Mouse (Mus musculus): ENCODE data around the gene Tmem190. TPM values are rescaled to one million over a fixed set of nuclear protein-coding genes. Genes with fewer than 3 reads are reported as not detected.

The Tmem190 gene
- total RNA-seq (2021): not detected
- long read RNA-seq, experiment 1: 0 reads
- long read RNA-seq, experiment 2: 0 reads

DNA sequence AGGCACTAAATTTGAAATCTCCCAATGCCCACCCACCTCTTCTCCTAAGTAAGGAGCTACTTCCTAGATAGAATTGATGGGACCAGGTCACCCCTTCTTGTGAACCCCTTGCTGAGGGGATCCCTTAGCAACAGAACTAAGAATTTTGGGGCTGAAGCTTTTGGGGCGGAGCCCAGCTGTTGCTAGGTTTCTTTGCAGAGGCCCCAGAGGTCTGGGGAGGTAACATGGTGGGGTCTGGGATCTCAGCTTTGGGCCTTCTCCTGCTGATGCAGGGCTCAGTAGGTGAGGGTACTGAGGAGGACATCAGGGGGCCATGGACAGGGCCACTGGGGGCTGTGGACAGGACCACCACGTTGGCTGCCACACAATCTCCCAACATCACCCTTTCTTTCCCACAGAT is at the start of gene Tmem190, which contains the start of gene Il11:
Gene Tmem190, plus strand, starts transcription at position 179 of the 400 bp plus-strand sequence.
Gene Il11, minus strand, starts transcription at position 101 of the 400 bp plus-strand sequence.
- no peak for DNase-seq
- intact Hi-C loops (cut with DNase I): no loop called here

DNA sequence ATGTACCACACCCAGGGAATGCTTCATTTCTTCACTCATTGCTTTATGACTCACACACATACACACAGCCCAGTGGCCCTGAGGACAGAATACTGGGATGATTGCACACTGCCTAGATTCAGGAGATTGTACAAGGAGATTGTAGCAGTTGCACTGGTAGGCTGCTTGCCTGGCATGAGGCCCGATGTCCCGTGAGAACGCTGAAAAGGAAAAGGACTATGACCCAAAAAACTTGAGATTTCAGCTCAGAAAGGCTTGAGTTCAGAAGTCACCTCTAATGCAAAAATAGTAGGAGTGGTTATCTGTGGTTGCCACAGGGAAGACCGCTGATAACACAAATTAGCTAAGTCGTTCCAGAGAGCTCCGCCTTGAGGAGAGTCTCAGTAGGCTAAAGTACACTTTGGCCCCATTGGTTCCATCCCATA is 49.8 kb upstream of the Tmem190 start:
- no peak for DNase-seq
- intact Hi-C loops (cut with DNase I): no loop called here

DNA sequence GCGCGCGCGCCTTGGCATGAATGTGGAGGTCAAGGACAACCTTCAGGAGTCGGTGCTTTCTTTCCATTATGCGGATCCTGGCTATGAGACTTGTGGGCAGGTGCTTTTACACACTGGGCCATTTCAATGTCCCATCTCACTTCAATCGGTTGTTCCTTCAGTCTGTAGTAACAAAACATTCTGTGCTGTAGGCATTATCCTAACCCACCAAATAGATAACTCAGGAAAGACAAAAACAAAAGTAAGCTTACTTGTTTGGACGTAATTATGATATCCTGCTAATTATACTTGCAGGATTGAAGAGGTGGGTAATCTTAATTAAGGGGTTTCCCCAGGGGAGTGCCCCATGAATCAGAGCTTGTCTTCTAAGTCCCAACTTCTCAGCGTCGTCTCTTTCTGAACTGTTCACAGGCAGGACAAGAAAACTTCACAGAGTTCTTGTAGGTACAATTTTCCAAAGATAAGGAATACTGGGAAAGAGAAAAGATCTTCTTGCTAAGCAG is 43.6 kb upstream of the Tmem190 start:
- intact Hi-C loops (cut with DNase I): no loop called here
- DNase-seq: no peak

DNA sequence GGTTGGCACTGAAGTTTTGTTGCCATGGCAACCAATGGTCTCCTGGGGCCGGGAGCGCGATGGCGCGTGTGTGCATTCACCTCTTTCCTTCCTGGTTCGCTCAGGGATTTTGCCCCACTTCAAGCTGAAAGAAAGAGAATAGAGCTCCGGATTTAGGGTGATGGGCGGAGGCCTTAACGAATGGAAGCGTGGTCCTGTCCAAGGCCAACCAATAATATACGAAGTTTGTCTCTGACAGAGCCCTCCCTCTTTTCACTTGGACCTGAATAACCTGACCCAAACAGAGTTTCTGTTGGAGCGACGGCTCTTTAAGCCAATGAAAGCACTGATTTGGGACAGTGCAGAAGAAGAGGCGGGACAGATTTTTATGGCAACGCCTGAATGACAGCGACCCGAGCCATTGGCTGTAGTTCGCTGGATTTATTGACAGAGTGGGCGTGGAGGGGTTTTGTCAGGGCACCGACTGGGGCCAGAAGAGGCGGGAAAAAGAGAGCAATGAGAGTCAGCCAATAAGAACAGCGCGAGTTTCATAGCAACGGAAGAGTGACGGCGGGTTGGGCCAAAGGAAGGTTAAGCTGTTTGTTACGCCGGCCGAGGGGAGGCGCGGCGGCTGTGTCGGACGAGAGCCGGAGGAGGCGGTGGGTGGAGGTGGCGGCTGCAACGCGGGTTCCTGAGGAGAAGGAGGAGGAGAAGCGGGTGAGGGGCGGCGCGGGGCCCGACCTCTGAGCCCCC is 43.0 kb upstream of the Tmem190 start, which contains the start of gene Kmt5c:
Gene Kmt5c, plus strand, starts transcription at position 572 of the 732 bp plus-strand sequence.
- intact Hi-C loops (cut with DNase I): loop anchor here (2.0 kb wide), 1 partner anchor 49 kb away; the partner anchor contains the start of gene Tmem238
- DNase-seq: peak; percentile 95 to 96

DNA sequence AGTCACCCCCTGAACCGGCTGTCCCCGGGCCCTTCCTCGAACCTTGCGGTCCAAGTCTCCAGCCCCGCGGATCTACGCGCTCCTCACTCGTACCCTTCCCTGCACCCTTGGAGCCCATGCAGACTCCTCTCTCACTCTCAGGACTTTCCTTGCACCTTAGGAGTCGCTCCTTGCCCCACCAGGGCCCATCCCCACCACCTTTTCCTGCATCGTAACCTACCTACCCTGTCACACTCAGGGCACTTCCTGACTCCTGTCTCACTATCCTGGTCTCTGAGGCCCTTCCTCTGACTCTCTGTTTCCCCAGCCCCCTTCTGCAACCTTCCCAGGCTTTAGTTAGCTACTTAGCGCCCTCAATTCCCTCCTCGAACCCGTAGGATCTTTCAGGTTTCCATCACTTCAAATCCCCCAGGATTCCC is 42.4 kb upstream of the Tmem190 start:
- intact Hi-C loops (cut with DNase I): loop anchor here (2.0 kb wide), 1 partner anchor 48 kb away; the partner anchor contains the start of gene Tmem238
- DNase-seq: no peak

DNA sequence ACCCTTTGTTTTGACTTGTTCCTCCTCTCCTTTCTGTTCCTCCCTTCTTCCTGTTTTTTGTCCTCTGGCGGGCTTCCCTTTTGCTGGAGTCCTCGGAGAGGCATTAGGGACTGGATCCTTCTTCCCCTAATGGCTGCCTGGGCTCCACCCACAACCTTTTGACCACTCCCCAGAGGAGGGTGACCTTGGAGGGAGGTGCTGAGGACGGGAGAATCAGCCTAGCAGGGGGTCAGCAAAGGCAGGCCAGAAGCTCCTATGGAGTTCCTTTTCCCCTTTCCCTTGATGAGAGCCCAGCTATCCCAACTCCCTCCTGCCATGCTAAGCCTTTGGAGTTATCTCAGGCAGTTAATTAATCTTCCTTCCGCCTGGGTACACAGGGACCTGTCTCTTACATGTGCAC is 41.6 kb upstream of the Tmem190 start:
- peak; percentile 67 to 73 for DNase-seq
- intact Hi-C loops (cut with DNase I): loop anchor here (2.0 kb wide), 1 partner anchor 48 kb away; the partner anchor contains the start of gene Tmem238

DNA sequence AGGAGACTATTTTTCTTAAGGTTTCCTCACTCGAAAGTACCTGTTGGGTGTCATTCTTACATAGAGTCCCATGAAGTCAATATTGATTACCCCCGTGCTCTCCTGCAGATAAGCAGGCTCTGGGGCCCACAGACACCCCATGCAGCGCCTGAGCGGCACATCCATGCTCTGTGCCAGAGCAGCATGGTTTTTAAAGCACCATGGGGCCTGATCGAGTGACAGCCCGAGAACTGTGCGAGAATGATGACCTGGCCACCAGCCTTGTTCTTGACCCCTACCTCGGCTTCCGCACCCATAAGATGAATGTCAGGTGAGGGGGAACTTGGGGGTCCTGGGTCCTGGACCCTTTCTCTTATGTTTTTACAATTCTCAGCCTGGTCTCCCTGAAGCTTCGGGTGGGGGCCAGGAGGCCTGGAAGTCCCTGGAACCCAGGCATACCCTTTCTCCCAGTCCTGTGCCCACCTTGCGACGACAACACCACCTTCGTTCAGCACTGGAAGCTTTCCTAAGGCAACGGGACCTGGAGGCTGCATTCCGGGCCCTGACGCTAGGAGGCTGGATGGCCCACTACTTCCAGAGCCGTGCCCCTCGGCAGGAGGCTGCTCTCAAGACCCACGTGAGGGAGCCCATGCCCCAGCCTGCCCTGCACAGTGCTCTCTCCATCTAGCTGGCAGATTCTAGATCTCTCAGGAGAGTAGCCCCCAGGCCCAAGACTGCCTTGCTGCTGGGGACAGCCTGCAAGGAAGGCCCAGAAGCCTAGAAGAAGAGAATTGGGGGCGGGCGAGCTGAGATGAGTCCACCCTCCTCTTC is 40.9 kb upstream of the Tmem190 start:
- intact Hi-C loops (cut with DNase I): loop anchor here (2.0 kb wide), 1 partner anchor 47 kb away; the partner anchor contains the start of gene Tmem238

DNA sequence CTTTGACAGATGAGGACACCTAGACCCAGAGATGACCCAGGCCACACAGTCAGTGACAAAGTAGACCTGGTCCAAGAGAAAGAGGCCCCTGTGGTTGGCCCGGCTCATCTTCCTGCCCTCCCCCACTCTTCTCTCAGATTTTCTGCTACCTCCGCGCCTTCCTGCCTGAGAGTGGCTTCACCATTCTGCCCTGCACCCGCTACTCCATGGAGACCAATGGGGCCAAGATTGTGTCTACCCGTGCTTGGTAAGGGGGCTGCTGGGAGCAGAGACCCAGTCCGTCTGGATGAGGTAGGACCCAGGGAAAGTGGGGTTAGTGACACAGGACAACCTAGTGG is 40.3 kb upstream of the Tmem190 start:
- no peak for DNase-seq
- intact Hi-C loops (cut with DNase I): no loop called here

More for the DNA sequence above, 40.9 kb upstream of the Tmem190 start:
- no peak for DNase-seq

DNA sequence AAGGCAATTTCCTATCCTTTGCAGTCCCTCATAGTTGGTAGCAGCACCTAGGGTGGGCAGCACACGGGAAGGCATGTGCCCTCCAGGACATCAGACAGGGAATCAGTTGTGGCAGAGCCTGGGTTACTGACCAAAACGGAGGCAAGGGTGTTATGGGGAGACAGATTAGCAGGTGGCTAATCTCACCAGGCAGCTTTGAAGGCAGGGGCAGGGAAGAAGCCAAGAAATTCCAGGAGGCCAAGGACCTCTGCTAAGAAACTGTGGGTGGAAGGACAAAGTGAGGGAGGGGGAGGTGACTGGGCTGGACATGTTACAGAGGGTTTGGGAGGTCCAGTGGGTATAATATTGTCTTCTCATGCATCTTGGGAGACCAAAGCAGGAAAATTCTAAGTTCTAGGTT is 39.4 kb upstream of the Tmem190 start:
- intact Hi-C loops (cut with DNase I): no loop called here
- DNase-seq: no peak

DNA sequence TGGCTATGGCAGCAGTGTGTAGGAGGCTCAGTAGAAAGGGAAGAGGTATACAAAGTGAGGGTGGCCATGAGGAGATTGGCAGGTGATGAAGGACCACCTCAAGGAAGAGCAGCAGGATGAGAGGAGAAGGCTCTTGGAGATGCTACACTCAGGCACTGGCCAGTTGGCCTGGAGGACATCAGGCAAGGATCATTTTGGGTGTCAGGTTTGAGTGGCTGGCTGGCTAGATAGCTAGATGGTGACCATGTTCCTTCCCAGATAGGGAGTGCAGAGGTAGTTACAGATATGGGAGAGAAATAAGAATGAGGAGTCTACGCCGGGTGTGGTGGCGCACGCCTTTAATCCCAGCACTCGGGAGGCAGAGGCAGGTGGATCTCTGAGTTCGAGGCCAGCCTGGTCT is 37.9 kb upstream of the Tmem190 start:
- intact Hi-C loops (cut with DNase I): no loop called here
- no peak for DNase-seq

DNA sequence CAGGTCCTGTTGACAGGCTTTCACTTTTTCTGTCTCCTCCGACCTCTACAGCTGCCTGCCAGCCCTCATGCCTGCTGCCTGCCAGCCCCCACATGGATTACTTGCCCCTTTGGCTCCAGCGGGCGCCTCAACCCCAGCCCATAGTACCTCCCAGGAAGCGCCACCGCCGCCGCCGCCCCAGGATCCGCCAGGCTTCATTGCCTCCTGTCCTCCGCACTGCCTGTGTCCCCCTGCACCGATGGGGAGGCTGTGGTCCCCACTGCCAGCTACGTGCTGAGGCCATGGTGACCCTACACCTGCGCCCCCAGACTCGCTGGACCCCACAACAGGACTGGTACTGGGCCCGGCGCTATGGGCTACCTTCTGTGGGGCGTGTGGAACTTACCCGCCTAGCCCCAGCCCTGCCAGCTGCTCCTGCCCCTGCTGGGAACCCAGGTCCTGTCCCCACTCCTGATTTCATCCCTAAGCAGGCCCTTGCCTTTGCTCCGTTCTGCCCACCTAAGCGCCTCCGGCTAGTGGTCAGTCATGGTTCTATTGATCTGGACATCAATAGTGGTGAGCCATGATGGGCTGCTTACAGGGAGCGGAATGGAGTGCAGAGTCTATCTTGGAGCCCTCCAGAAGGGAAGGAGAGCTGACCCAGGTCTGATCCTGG is 36.3 kb upstream of the Tmem190 start:
- intact Hi-C loops (cut with DNase I): no loop called here
- no peak for DNase-seq

DNA sequence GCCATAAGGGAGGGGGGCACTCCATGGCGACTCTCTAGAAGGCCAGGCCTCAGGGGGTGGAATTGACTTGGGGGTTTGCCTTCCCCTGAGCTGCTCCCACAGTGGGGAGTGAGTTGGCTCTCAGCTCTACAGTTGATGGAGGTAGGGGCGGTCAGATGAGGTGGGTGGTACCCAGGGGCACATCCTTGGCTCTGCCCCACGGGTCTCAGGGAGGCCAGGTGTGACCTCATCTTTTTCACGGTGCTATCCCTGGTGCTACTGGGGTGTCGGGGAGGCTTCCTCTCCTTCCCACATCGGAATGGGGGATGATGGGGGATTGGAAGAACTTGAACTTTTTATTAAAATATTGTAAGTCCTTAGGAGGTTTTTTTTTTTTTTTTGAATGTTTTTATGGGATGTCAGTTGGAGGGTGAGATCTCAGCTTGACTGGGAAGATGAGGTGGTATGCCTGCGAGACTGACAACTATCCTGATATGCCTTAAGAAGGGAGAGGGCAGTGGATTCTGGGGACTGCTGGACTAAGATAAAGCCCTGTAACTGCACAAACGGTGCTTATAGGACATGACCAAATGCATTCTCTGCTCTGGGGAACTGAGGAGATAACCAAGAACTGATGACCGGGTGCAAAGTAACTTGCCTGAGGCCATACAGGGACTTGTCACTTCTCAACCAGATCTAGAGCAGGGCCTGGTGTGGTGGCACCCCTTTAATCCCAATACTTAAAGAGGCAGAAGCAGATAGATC is 35.4 kb upstream of the Tmem190 start:
- DNase-seq: no peak
- intact Hi-C loops (cut with DNase I): no loop called here

DNA sequence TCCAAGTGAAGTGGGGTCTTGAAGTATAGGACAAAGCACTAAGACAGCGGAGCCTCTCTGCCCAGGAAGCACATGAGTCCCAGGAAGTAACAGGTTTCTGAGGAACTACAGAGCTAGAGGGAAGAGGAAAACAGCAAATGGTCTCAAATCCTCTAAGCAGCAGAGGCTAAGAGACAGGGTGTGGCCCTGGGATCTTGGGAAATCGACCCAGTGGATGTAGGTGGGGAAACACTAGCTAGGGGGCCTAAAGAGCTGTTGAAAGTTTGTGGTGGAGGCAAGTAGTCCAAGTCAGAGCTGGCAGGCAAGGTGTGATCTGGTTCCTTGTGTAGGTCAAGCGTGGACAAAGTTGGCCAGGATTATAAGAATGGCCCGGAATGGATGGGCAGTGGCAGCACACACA is 34.4 kb upstream of the Tmem190 start:
- intact Hi-C loops (cut with DNase I): no loop called here
- no peak for DNase-seq

DNA sequence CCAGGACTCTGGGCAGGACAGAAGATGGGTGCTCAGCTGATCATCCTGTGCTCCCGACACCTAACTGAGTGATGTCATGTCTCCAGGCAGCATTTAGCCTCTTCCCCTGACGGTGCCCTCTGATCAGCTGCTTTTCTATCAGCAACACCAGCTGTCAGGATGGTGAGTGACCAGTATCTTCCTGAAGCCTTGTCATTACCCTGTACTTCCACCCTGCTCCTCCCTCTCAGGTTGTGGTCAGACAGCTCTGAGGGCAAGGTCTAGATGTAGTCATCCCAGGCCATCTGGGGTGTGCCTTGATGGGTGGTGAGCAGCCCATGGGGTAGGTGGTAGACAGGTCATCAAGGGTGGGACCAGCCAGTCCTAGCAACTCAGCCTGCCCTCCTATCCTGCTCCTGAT is 33.6 kb upstream of the Tmem190 start:
- intact Hi-C loops (cut with DNase I): no loop called here
- no peak for DNase-seq

DNA sequence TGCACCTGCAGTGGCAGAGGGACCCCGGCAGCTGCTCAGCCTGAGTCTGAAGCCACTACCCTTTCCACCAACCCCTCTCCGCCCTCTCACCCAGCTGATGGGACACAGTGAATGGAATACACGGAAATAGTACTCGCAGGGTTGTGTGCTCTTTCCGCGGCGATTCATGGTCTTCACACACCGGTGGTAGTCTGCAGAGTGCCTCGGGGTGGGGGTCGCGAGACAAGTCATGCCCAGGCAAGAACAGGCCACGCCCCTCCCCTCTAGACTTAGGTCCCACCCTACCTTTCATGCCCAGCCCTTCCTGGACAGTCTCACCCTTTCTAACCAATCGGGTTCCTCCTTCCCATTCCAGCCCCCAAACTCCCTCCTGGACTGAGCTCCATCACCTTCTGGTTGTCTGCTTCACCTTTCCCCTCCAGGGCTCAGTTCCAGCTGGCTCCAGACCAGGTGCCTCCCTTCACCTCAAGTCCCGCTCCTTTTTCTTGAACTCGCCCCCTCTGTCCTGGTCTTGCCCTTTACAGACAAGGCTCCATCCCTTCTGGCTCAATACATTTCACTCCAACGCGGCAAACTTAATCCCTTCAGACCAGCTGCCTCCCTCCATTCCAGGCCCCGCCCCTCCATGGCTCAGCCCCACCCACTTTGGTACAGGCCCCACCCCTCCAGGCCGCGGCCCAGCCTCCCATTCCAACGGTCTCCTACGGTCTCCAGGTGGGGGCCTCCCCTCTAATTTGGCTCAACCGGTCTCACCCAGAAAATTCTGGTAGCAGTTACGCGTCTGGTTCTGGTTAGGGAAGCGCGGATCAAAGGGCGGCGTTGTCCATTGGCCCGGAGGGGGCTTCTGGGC is 30.5 kb upstream of the Tmem190 start:
- peak in 1 of 2 experiments; percentile 31 for DNase-seq

DNA sequence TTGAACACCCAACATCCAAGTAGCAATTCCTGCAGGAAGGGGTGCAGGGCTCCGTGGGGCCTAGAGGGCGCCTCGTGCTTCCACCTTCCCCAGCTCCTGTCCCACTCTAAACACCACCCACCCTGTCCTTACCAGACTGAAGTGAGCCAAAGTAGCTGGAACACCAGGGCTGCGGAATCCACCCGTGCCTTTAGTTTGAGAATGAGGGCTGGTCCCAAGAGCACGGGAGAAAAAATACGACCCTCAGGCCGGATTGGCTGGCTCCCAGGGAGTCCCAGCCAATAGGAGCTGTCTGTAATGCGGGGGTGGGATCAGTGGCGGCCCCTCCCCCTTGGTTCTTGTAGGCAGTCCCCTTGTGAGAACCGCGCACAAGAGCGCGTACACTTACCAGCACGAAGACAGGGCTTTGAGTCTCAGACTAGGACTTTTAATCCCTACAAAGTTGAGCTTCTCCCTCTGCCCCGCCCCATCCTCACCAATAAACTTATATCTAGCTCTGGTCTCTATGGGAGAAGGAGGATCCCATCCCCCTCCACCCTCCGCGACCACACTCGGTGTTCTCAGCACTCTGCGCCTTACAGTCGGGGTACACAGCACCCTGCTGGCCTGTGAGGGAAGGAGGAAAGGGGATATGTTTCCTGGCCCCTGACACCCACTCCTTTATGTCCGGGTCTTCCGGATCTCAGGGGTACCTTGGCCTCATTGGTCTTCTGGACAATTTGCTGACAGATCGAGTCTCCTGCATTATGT is 29.7 kb upstream of the Tmem190 start, which contains the start of gene Cox6b2:
Gene Cox6b2, minus strand, starts transcription at position 274 of the 750 bp plus-strand sequence.
- intact Hi-C loops (cut with DNase I): no loop called here
- DNase-seq: peak; percentile 64 to 72

More for the DNA sequence above, 30.5 kb upstream of the Tmem190 start:
- intact Hi-C loops (cut with DNase I): no loop called here

DNA sequence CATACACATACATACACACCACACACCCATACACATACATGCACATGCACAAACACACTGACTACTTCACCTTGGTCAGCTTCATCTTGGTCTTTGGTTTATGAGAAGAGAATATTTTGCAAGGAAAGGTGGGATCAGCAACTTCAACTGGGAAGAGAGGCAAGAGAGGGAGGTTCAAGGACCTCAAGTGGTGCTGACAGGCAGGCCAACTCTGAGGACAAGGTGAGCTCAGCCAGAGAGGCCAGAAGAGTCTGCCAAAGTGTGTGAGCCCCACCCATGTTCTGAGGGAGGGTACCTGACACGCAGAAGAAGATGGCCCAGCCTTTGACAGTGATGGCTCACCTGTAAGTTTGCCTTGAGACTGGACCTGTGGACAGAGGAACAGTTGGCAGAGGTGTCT is 23.1 kb upstream of the Tmem190 start:
- no peak for DNase-seq
- intact Hi-C loops (cut with DNase I): no loop called here

Measured in heart, postnatal 14 days (tissue).